In genomic region chr7:48998595-48998994, GRCm38 (mm10) we compare ENCODE assay signal across 16 mouse cellular contexts.
DNase-seq lines count a peak whose midpoint lies in the region; ATAC-seq and TF ChIP-seq lines count a peak whose summit lies in the region.
"Had no signal": no experiment of that assay in that cellular context is flagged by ENCODE, and none has a peak within 500 bp of the region (broad histone marks: within the 10 kb centered on the region; RNA-seq: fewer than 3 reads in every experiment).

No protein-coding gene starts in this region.

- H3K4me1 ChIP-seq in kidney, embryonic 15.5 days: peaks cover 3% of the 10 kb centered on the region; the same call in 1 of the 2 replicates
- peaks cover 17% of the 10 kb centered on the region; the same call in 1 of the 2 replicates for H3K4me1 ChIP-seq in lung, embryonic 15.5 days
- H3K4me1 ChIP-seq in intestine, embryonic 16.5 days (ENCODE audit: control insufficient read depth, insufficient read depth, low read length): no peaks in the 10 kb centered on the region
- H3K4me1 ChIP-seq: embryonic facial prominence, embryonic 15.5 days had no signal

- peaks cover 10% of the 10 kb centered on the region; the same call in 1 of the 2 replicates for H3K27me3 ChIP-seq in kidney, embryonic 15.5 days
- H3K27me3 ChIP-seq in lung, embryonic 15.5 days: peaks cover 3% of the 10 kb centered on the region; the same call in 1 of the 2 replicates
- no peaks in the 10 kb centered on the region for H3K27me3 ChIP-seq in intestine, embryonic 16.5 days (replicated peaks; ENCODE audit: control insufficient read depth, insufficient read depth, low read length)
- H3K27me3 ChIP-seq: midbrain, embryonic 15.5 days; neural tube, embryonic 15.5 days; Patski had no signal

- H3K4me3 ChIP-seq in kidney, embryonic 15.5 days (replicated peaks): no peak overlapping the region
- H3K4me3 ChIP-seq in lung, embryonic 15.5 days: no peak overlapping the region
- H3K4me3 ChIP-seq in gastrocnemius, adult 2 months: no peak overlapping the region
- no peak overlapping the region for H3K4me3 ChIP-seq in intestine, embryonic 16.5 days (ENCODE audit: low read length)
- H3K4me3 ChIP-seq: embryonic facial prominence, embryonic 15.5 days; limb, embryonic 10.5 days; midbrain, embryonic 15.5 days; neural tube, embryonic 15.5 days had no signal

- H3K27ac ChIP-seq in kidney, embryonic 15.5 days: no peak overlapping the region
- H3K27ac ChIP-seq in lung, embryonic 15.5 days: peak overlapping the region; percentile 9; the same call in 1 of the 2 replicates
- no peak overlapping the region for H3K27ac ChIP-seq in gastrocnemius, adult 2 months
- H3K27ac ChIP-seq in intestine, embryonic 16.5 days (ENCODE audit: low read length): no peak overlapping the region
- H3K27ac ChIP-seq: embryonic facial prominence, embryonic 15.5 days; hindbrain, embryonic 14.5 days; limb, embryonic 10.5 days; midbrain, embryonic 15.5 days; neural tube, embryonic 15.5 days had no signal

- no peak overlapping the region for H3K9ac ChIP-seq in kidney, embryonic 15.5 days
- H3K9ac ChIP-seq in lung, embryonic 15.5 days: no peak overlapping the region
- H3K9ac ChIP-seq in intestine, embryonic 16.5 days (ENCODE audit: low read depth, low read length): no peak overlapping the region
- H3K9ac ChIP-seq: embryonic facial prominence, embryonic 15.5 days; hindbrain, embryonic 14.5 days; midbrain, embryonic 15.5 days; neural tube, embryonic 15.5 days had no signal

- WGBS in kidney, embryonic 15.5 days: 52% methylated on average over 10 of the region's 10 CpGs
- 32% methylated on average over 10 of the region's 10 CpGs for WGBS in lung, embryonic 15.5 days
- 56% methylated on average over 10 of the region's 10 CpGs for WGBS in intestine, embryonic 16.5 days

- TF ChIP-seq CTCF in gastrocnemius, adult 2 months (IDR thresholded peaks at IDR 0.05): no peak

- peak; percentile 35 for DNase-seq in kidney, adult 9 months
- peak; percentile 42 to 53 for DNase-seq in right cerebral cortex, postnatal 10 days (ENCODE audit: low spot score in 2 of 2)
- no peak for DNase-seq in right cerebral cortex, adult 18-20 months
- no peak for DNase-seq in right cerebral cortex, postnatal 4 days
- no peak for DNase-seq in gastrocnemius, adult 2 months
- DNase-seq: cerebellum, postnatal 25 days had no signal

- no peaks in the 10 kb centered on the region for H3K36me3 ChIP-seq in kidney, embryonic 15.5 days
- H3K36me3 ChIP-seq in lung, embryonic 15.5 days: no peaks in the 10 kb centered on the region
- H3K36me3 ChIP-seq in intestine, embryonic 16.5 days (ENCODE audit: control insufficient read depth, insufficient read depth, low read length): no peaks in the 10 kb centered on the region
- H3K36me3 ChIP-seq: embryonic facial prominence, embryonic 15.5 days; limb, embryonic 10.5 days; midbrain, embryonic 15.5 days; neural tube, embryonic 15.5 days had no signal

- no peaks in the 10 kb centered on the region for H3K9me3 ChIP-seq in kidney, embryonic 15.5 days (replicated peaks)
- H3K9me3 ChIP-seq in lung, embryonic 15.5 days: no peaks in the 10 kb centered on the region
- H3K9me3 ChIP-seq in intestine, embryonic 16.5 days (ENCODE audit: control insufficient read depth, low read length): no peaks in the 10 kb centered on the region
- H3K9me3 ChIP-seq: embryonic facial prominence, embryonic 15.5 days; limb, embryonic 10.5 days; midbrain, embryonic 15.5 days; neural tube, embryonic 15.5 days had no signal

- intact Hi-C loops in gastrocnemius, adult 2 months (cut with DNase I): no loop called here

- no peak overlapping the region for H3K4me2 ChIP-seq in kidney, embryonic 15.5 days
- H3K4me2 ChIP-seq in lung, embryonic 15.5 days: no peak overlapping the region
- no peak overlapping the region for H3K4me2 ChIP-seq in intestine, embryonic 16.5 days (ENCODE audit: low read depth, low read length)
- H3K4me2 ChIP-seq: embryonic facial prominence, embryonic 15.5 days; hindbrain, embryonic 14.5 days; midbrain, embryonic 15.5 days; neural tube, embryonic 15.5 days had no signal

- ATAC-seq in kidney, embryonic 15.5 days (replicated peaks; ENCODE audit: low FRiP score): no peak
- no peak; the same call in 1 of the 2 replicates for ATAC-seq in lung, embryonic 15.5 days (ENCODE audit: borderline replicate concordance, extremely low read depth, low FRiP score, low TSS enrichment)
- no peak; the same call in 1 of the 2 replicates for ATAC-seq in intestine, embryonic 16.5 days
- ATAC-seq: CD4-positive, CD25-positive, alpha-beta regulatory T cell, adult 4 months; midbrain, embryonic 15.5 days; Patski had no signal

Comparison
In these comparisons a context has a peak if more than half of its experiments do, and no peak if none do; other contexts are left out.
1. DNase-seq: peak in kidney, adult 9 months (single experiment) and right cerebral cortex, postnatal 10 days (2 of 2); none in right cerebral cortex, adult 18-20 months (single experiment), right cerebral cortex, postnatal 4 days (single experiment) and gastrocnemius, adult 2 months (single experiment).